Mouse (Mus musculus) forebrain, embryonic 10.5 days (tissue): ENCODE results near the gene C2. TPM values are rescaled to one million over a fixed set of nuclear protein-coding genes. Genes with fewer than 3 reads are reported as not detected.

Source experiments
- DNase-seq: peaks from one replicate; pipeline ENCODE4 v3.0.0-alpha.2; 2017; ENCODE audit warnings: low spot score; ENCODE audit errors: extremely low spot score
- H3K27ac ChIP-seq: fragments of 300-500 bp; sonication (generic); 2 replicates; pipeline ENCODE4 v1.5.1; 2016; ENCODE audit warnings: mild to moderate bottlenecking
- H3K27me3 ChIP-seq: fragments of 300-500 bp; sonication (generic); 2 replicates; pipeline ENCODE4 v1.6.1; 2016; ENCODE audit warnings: mild to moderate bottlenecking; ENCODE audit not compliant: poor library complexity, severe bottlenecking
- H3K36me3 ChIP-seq: fragments of 300-500 bp; sonication (generic); replicated peaks from 2 replicates; pipeline ENCODE4 v1.6.1; 2016; ENCODE audit warnings: mild to moderate bottlenecking, moderate library complexity
- H3K4me1 ChIP-seq: fragments of 300-500 bp; sonication (generic); 2 replicates; pipeline ENCODE4 v1.6.1; 2016
- H3K4me3 ChIP-seq: fragments of 300-500 bp; sonication (generic); 2 replicates; pipeline ENCODE4 v1.5.1; 2016; ENCODE audit warnings: mild to moderate bottlenecking, moderate library complexity
- H3K9me3 ChIP-seq: fragments of 300-500 bp; sonication (generic); 2 replicates; pipeline ENCODE4 v1.6.1; 2016; ENCODE audit warnings: mild to moderate bottlenecking, moderate library complexity
- WGBS: fragments of 180-500 bp; shearing (Covaris S2); methylation state at CpG from one replicate; pipeline ENCODE4 v1.1.7; 2016; 5-methylcytosine and 5-hydroxymethylcytosine counted together
- polyA plus RNA-seq: library from polyadenylated mRNA; unstranded; fragments of >200 nt; fragmentation: Nextera tagmentation; extraction: Ambion mirVana; gene quantifications from 2 replicates; pipeline ENCODE4 v1.2.1, GENCODE M21; 2016

C2 gene
- polyA plus RNA-seq, 1 experiment from 2014 or later: 0.83 TPM

DNA sequence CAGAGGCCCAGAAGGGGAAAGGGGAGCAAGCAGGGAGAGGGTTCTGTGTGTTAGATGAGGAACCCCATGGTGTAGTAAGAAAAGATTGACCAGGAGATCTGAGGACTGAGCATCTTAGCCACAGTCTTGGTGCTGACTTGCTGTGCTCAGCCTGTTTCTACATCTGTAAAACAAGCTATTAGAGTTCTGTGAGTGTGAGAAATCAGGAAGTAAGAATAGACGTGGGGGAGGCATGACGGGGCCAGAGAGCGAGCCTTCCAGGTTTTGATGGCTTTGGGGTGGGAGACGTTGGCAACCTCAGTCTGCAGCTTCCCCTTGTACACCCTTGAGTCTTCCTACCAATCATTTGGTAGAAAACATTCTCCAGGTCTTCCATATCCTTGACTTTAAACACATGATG lies 39.4 kb downstream of the C2 start:
- Histone ChIP-seq H3K36me3 (peaks cover 45% of the 10 kb centered on the region), H3K4me1 (no peaks in the 10 kb centered on the region), H3K27me3 (no peaks in the 10 kb centered on the region), H3K27ac (no peak overlapping the region), H3K9me3 (no peaks in the 10 kb centered on the region), H3K4me3 (no peak overlapping the region)
- WGBS: 86% methylated on average over 4 of the region's 4 CpGs
- DNase-seq: no peak

DNA sequence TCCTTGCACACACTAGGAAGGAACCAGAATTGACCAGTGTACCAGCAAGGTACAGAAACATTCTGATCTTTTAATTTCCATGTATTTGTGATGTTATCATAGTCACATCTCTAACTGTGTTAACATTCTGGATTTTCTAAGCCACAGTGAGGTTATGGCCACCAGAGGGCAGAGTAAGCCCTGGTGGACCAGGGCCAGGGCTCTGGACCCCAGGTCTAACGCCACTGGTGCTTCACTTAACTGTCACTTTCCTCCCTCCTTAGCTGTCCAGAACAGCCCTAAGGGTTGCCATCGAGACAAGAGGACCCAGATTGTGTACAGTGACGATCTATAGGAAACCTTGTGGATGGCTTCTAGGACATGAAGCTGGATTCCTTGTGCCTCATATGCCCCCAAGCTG lies 42.2 kb downstream of the C2 start:
- Histone ChIP-seq H3K36me3 (peaks cover 65% of the 10 kb centered on the region), H3K4me3 (no peak overlapping the region), H3K27ac (no peak overlapping the region), H3K27me3 (no peaks in the 10 kb centered on the region), H3K4me1 (peaks cover 15% of the 10 kb centered on the region), H3K9me3 (no peaks in the 10 kb centered on the region)
- WGBS: 55% methylated on average over 3 of the region's 3 CpGs
- no peak for DNase-seq

DNA sequence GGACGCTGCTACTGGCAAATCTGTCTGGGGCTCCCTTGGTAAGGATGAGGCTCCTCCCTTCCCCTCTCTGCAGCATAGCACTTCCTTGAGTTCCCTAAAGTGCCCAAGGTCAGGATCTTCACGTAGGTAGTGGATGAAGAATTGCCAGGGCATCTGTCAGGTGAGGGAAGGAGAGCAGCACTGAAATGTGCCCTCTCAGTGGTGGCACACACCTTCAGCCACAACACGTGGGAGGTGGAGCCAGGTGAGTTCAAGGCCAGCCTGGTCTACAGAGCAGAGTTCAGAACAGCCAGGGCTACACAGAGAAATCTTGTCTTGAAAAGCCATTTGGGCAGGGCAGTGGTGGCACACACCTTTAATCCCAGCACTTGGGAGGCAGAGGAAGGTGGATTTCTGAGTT lies 43.3 kb downstream of the C2 start:
- Histone ChIP-seq H3K27ac (no peak overlapping the region), H3K4me3 (no peak overlapping the region), H3K27me3 (no peaks in the 10 kb centered on the region), H3K9me3 (no peaks in the 10 kb centered on the region), H3K4me1 (peaks cover 20% of the 10 kb centered on the region), H3K36me3 (peaks cover 65% of the 10 kb centered on the region)
- WGBS: 88% methylated on average over 3 of the region's 3 CpGs
- DNase-seq: no peak

DNA sequence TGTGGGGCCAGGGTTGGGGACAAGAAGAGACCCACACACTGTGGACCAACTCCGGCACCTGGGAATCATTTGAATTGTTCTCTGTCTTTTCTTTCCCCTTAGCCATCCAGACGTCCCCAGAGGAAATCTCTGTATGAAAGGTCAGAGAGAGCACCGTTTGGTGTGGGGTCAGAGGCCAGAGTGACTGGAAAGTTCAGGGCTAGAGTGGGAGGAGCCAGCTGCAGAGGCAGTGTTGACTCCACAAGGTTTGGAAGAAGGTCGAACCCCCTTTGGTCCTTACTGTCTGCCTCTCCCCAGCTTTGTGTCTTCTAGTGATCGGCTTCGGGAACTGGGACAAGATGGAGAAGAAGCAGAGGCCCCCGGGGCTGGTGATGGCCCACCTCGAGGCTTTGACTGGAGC lies 44.6 kb downstream of the C2 start:
- no peak overlapping the region for H3K27ac ChIP-seq
- peaks cover 65% of the 10 kb centered on the region for H3K36me3 ChIP-seq
- H3K27me3 ChIP-seq: no peaks in the 10 kb centered on the region
- H3K9me3 ChIP-seq: no peaks in the 10 kb centered on the region
- peaks cover 31% of the 10 kb centered on the region for H3K4me1 ChIP-seq
- DNase-seq: no peak
- 80% methylated on average over 8 of the region's 8 CpGs for WGBS
- H3K4me3 ChIP-seq: no peak overlapping the region

DNA sequence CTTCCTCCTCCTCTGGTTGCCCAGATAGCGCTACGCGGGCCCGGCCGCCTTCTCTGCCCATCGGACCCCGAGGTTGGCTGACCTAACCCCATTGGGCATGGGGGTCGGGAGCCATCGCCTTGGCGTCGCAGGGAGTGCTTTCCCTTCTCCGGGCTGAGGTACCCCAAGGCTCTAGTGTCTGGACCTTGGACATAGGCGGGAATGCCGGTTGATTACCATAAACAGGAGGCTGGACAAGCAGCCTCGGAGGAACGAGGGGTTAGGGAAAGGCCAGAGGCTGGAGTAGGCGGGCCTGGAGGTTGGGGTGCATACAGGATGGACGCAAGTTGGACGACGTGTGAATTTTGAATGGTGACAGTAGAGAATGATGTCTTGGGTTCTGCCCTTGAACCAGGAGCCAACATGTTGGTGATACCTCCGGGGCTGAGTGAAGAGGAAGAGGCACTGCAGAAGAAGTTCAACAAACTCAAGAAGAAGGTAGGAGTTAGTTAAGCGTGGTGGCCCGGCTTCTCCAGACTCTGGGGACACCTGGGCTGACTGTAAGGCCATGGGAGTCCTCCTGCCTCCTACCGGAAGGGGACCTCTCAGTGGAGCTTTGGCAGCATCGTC lies 47.4 kb downstream of the C2 start:
- Histone ChIP-seq H3K27me3 (no peaks in the 10 kb centered on the region), H3K36me3 (peaks cover 66% of the 10 kb centered on the region), H3K27ac (peak overlapping the region; percentile 87), H3K9me3 (no peaks in the 10 kb centered on the region), H3K4me1 (peaks cover 31% of the 10 kb centered on the region), H3K4me3 (peak overlapping the region; percentile 72)
- no peak for DNase-seq
- WGBS: 2% methylated on average over 25 of the region's 25 CpGs

DNA sequence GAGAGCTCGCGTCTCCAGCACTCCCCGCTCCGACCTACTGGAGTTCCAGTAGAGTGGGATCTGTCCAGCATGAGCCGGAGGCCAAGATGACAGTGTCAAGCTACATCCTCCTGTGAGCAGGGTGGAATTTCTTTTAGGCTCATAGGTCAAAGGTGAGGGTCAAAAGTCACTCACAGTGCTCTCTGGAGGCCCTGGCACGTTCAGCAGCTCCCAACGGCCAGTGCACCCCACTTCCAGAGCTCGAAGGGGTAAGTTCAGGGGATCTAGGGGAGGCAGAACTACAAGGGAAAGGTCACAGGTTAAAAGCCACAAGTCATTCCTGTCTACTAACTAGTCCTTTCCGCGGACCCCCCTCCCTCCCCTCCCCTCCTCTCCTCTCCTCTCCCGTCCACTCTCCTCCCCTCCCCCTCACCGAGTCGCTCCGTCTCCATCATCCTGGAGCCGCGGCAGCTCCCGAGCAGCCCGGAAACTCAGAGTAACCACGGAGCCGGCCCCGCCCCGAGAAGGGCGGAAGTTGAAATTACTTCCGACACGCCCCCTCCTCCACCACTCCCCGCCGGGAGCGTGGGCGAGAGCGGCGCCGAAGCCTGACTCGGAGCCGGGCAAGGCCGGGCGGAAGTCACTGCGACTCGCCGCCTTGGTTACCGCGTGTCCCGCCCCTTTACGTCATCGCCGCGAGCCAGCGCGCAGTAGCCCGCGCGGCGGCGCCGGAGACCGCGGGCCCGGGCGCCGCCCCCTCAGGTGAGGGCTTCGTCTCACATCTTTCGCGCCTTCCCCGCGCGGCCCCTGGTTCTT lies 48.1 kb downstream of the C2 start, which contains the start of the genes Skiv2l and Nelfe:
Skiv2l (minus strand) TSS at position 489 of the 795 bp plus-strand sequence.
Nelfe (plus strand) TSS at position 670 of the 795 bp plus-strand sequence.
- no peaks in the 10 kb centered on the region for H3K9me3 ChIP-seq
- H3K27me3 ChIP-seq: no peaks in the 10 kb centered on the region
- peaks cover 66% of the 10 kb centered on the region for H3K36me3 ChIP-seq
- DNase-seq: peak; percentile 98
- peak within 1 kb of the TSS; percentile 72 for H3K4me3 ChIP-seq
- under 1% methylated on average over 65 of the region's 65 CpGs for WGBS
- H3K4me1 ChIP-seq: peaks cover 31% of the 10 kb centered on the region
- peak within 1 kb of the TSS; percentile 87 for H3K27ac ChIP-seq

DNA sequence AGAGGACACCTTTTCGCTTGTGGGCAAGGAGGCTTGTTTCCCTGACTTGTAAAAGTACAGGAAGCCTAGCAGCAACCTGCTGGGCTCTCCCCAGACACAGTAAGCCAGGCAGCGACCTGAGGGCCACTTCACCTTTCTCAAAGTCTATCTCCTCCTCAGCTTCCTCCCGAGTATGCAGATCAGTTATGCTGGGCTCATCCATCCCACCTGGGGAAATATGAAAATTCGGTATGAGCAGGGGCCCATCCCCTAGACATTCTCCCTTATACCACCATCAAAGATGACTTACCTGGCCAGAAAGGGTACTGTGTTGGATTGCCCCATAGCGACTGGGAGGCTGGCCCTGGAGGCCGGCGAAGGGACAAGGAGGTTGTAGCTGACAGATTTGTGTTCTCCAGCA lies 50.5 kb downstream of the C2 start:
- no peak for DNase-seq

DNA sequence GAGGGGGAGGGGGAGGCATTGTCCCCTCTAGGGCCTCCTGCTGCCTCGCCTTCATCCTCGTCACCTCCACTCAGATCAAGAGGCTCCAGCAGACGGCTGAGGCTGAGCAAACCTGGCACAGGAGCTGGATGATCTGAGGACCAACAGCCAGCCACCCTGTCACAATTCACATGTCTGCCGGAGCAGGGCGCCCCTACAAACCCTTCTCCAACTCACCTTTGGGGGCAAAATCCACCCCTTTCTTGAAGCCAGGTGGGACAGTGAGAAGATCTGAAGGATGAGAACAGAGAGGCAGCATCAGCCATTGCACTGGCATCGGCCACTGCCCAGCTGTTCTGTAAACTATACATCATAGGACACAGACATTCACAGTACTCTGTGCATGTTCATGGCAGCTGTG lies 50.9 kb downstream of the C2 start:
- 91% methylated on average over 6 of the region's 6 CpGs for WGBS
- Histone ChIP-seq H3K4me3 (no peak overlapping the region), H3K4me1 (peaks cover 29% of the 10 kb centered on the region), H3K27ac (no peak overlapping the region), H3K27me3 (no peaks in the 10 kb centered on the region), H3K36me3 (peaks cover 66% of the 10 kb centered on the region), H3K9me3 (no peaks in the 10 kb centered on the region)
- DNase-seq: no peak

More for the DNA sequence above, 50.5 kb downstream of the C2 start:
- Histone ChIP-seq H3K4me1 (peaks cover 31% of the 10 kb centered on the region), H3K36me3 (peaks cover 66% of the 10 kb centered on the region), H3K4me3 (no peak overlapping the region), H3K27ac (no peak overlapping the region), H3K9me3 (no peaks in the 10 kb centered on the region), H3K27me3 (no peaks in the 10 kb centered on the region)
- WGBS: 93% methylated on average over 7 of the region's 7 CpGs

DNA sequence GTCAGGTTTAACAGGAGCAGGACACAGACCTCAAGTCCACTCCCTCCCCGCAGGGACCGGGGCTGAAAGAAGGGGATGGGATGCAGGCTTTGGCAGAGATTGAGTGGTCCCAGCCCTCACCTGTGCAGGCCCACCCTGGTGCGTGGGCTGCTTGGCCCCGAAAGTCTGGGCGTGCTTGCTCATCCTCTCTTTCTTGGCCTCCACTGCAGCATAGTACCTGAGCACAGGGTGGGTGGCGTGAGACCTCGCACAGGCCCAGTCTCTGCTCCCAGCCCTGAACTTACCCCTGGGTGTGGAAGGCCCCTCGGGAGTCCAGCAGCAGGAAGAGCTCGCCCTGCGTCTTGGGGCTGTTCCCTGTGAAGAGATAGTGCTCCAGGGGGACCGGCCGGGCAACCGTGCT lies 53.2 kb downstream of the C2 start:
- Histone ChIP-seq H3K27ac (no peak overlapping the region), H3K36me3 (peaks cover 84% of the 10 kb centered on the region), H3K4me1 (peaks cover 12% of the 10 kb centered on the region), H3K4me3 (no peak overlapping the region), H3K9me3 (no peaks in the 10 kb centered on the region), H3K27me3 (no peaks in the 10 kb centered on the region)
- 95% methylated on average over 13 of the region's 13 CpGs for WGBS
- DNase-seq: no peak

DNA sequence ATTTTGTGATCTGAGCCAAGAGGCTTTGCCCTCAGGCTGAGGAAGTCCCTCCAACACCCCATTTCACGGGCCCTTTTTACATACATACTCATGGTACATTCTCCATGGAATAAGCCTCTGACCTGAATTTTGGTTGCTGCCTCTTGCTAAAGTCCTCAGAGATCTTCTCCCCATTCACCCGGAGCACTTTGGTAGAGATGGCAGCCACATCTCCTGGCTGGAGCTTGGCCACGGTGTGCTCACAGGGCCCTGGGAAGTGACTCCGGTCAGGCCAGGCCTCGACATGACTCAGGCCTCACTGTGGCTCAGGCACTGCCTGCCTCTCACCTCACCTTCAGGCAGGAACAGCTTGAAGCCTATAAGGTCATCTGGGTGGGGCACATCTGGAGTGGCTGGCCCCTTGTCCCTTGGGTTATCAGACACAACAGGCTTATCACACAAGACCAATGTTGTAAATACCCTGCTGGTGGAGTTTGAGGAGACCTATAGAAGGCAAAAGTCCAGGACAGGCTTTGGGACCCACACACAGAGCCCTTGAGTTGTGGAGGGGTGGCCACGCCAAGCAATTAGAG lies 57.2 kb downstream of the C2 start:
- Histone ChIP-seq H3K4me1 (peaks cover 32% of the 10 kb centered on the region), H3K27ac (0 out of 2 replicates have a peak overlapping the region, but pooled peaks have one; percentile 8), H3K36me3 (peaks cover 81% of the 10 kb centered on the region), H3K27me3 (no peaks in the 10 kb centered on the region), H3K9me3 (no peaks in the 10 kb centered on the region), H3K4me3 (peak overlapping the region; percentile 2; the same call in 1 of the 2 replicates)
- DNase-seq: no peak
- WGBS: 84% methylated on average over 6 of the region's 6 CpGs

DNA sequence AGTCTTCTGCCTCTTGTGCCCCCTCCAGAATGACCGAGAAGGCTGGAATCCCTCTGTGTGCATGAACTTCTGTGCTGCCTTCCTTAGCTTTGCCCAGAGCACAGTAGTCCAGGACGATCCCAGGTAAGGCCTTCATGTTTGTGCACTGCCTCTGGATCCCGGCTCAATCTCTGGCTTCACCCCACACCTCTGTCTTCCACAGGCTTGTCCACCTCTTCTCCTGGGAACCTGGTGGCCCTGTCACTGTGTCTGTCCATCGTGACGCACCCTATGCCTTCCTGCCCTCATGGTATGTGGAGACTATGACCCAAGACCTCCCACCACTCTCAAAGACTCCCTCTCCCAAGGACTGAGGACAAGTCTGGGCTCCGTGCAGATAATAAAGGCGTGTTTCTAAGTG lies 59.3 kb downstream of the C2 start:
- Histone ChIP-seq H3K4me3 (peak overlapping the region; percentile 85), H3K27me3 (no peaks in the 10 kb centered on the region)
- WGBS: 93% methylated on average over 7 of the region's 7 CpGs

DNA sequence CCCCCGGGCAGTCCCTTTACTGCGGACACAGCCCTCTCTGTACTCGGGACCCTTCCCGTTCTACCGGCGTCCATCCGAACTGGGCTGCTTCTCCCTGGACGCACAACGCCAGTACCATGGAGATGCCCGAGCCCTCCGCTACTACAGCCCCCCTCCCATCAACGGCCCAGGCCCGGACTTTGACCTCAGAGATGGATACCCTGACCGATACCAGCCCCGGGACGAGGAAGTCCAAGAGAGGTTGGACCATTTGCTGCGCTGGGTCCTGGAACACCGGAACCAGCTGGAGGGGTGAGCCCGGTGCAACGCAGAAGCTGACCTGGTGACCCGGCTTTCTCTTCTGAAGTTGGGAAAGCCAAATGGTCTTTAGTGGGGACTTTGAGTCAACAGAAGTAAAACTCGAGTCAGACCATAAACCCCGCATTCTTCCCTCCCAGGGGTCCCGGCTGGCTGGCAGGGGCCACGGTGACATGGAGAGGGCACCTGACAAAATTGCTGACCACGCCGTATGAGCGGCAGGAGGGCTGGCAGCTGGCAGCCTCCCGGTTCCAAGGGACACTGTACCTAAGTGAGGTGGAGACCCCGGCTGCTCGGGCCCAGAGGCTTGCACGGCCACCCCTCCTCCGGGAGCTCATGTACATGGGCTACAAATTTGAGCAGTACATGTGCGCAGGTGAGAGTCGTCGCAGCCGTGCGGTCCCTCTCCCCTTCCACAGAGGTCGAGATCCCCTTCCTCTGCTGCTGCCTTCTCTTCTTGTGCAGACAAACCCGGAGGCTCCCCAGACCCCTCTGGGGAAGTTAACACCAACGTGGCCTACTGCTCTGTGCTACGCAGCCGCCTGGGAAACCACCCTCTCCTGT lies 60.4 kb downstream of the C2 start:
- peak overlapping the region; percentile 85 for H3K27ac ChIP-seq
- no peaks in the 10 kb centered on the region for H3K27me3 ChIP-seq
- WGBS: 45% methylated on average over 43 of the region's 43 CpGs
- no peaks in the 10 kb centered on the region for H3K9me3 ChIP-seq
- peaks cover 39% of the 10 kb centered on the region for H3K4me1 ChIP-seq
- peaks cover 72% of the 10 kb centered on the region for H3K36me3 ChIP-seq
- DNase-seq: no peak
- H3K4me3 ChIP-seq: peak overlapping the region; percentile 85

More for the DNA sequence above, 59.3 kb downstream of the C2 start:
- H3K27ac ChIP-seq: no peak overlapping the region
- DNase-seq: no peak
- peaks cover 39% of the 10 kb centered on the region for H3K4me1 ChIP-seq
- no peaks in the 10 kb centered on the region for H3K9me3 ChIP-seq
- H3K36me3 ChIP-seq: peaks cover 72% of the 10 kb centered on the region
